Mouse (Mus musculus): Measurements from ENCODE around the gene Chil1. TPM values are rescaled to one million over a fixed set of nuclear protein-coding genes. Genes with fewer than 3 reads are reported as not detected.

The Chil1 gene
- polyA plus RNA-seq, 1 experiment: not detected

- H3K9me3 ChIP-seq (ENCODE audit: control insufficient read depth, low read length): no peaks in the 10 kb centered on the region
Observed at GRCm38 (mm10) chr1:134219608-134220007, 37.6 kb downstream of the Chil1 start.

GRCm38 (mm10) chr1:134221172-134221571 lies 39.2 kb downstream of the Chil1 start:
- no peaks in the 10 kb centered on the region for H3K4me1 ChIP-seq (ENCODE audit: control insufficient read depth)
- no peaks in the 10 kb centered on the region for H3K27me3 ChIP-seq (ENCODE audit: control insufficient read depth)
- no peaks in the 10 kb centered on the region for H3K9me3 ChIP-seq (ENCODE audit: control insufficient read depth, low read length)

More at GRCm38 (mm10) chr1:134219608-134220007, 37.6 kb downstream of the Chil1 start:
- TF ChIP-seq TAL1 (IDR thresholded peaks at IDR 0.05; ENCODE audit: low read length) (no peak), GATA1 (IDR thresholded peaks at IDR 0.05; ENCODE audit: low read length) (no peak)
- Histone ChIP-seq H3K4me3 (replicated peaks) (no peak overlapping the region), H3K27me3 (ENCODE audit: control insufficient read depth) (no peaks in the 10 kb centered on the region), H3K36me3 (ENCODE audit: control insufficient read depth) (no peaks in the 10 kb centered on the region), H3K4me1 (ENCODE audit: control insufficient read depth) (no peaks in the 10 kb centered on the region)

GRCm38 (mm10) chr1:134222122-134223055 lies 40.4 kb downstream of the Chil1 start:
- Histone ChIP-seq H3K36me3 (ENCODE audit: control insufficient read depth) (no peaks in the 10 kb centered on the region), H3K9me3 (ENCODE audit: control insufficient read depth, low read length) (no peaks in the 10 kb centered on the region), H3K27me3 (ENCODE audit: control insufficient read depth) (no peaks in the 10 kb centered on the region), H3K4me1 (ENCODE audit: control insufficient read depth) (no peaks in the 10 kb centered on the region), H3K4me3 (replicated peaks) (no peak overlapping the region)
- TF ChIP-seq TAL1 (IDR thresholded peaks at IDR 0.05; ENCODE audit: low read length): no peak
- TF ChIP-seq GATA1 (IDR thresholded peaks at IDR 0.05; ENCODE audit: low read length): no peak

More at GRCm38 (mm10) chr1:134221172-134221571, 39.2 kb downstream of the Chil1 start:
- Histone ChIP-seq H3K4me3 (replicated peaks) (no peak overlapping the region), H3K36me3 (ENCODE audit: control insufficient read depth) (no peaks in the 10 kb centered on the region)
- TF ChIP-seq TAL1 (IDR thresholded peaks at IDR 0.05; ENCODE audit: low read length): no peak
- no peak for TF ChIP-seq GATA1 (IDR thresholded peaks at IDR 0.05; ENCODE audit: low read length)

GRCm38 (mm10) chr1:134224649-134225227 lies 42.8 kb downstream of the Chil1 start:
- H3K4me3 ChIP-seq (replicated peaks): no peak overlapping the region
- no peaks in the 10 kb centered on the region for H3K9me3 ChIP-seq (ENCODE audit: control insufficient read depth, low read length)
- no peaks in the 10 kb centered on the region for H3K27me3 ChIP-seq (ENCODE audit: control insufficient read depth)
- no peaks in the 10 kb centered on the region for H3K4me1 ChIP-seq (ENCODE audit: control insufficient read depth)
- H3K36me3 ChIP-seq (ENCODE audit: control insufficient read depth): no peaks in the 10 kb centered on the region
- TF ChIP-seq GATA1 (IDR thresholded peaks at IDR 0.05; ENCODE audit: low read length) (no peak), TAL1 (IDR thresholded peaks at IDR 0.05; ENCODE audit: low read length) (no peak)

GRCm38 (mm10) chr1:134225375-134225774 lies 43.4 kb downstream of the Chil1 start:
- no peaks in the 10 kb centered on the region for H3K36me3 ChIP-seq (ENCODE audit: control insufficient read depth)
- H3K9me3 ChIP-seq (ENCODE audit: control insufficient read depth, low read length): no peaks in the 10 kb centered on the region
- no peaks in the 10 kb centered on the region for H3K4me1 ChIP-seq (ENCODE audit: control insufficient read depth)
- TF ChIP-seq TAL1 (IDR thresholded peaks at IDR 0.05; ENCODE audit: low read length) (no peak), GATA1 (IDR thresholded peaks at IDR 0.05; ENCODE audit: low read length) (no peak)
- H3K27me3 ChIP-seq (ENCODE audit: control insufficient read depth): no peaks in the 10 kb centered on the region
- no peak overlapping the region for H3K4me3 ChIP-seq (replicated peaks)

- no peak overlapping the region for H3K4me3 ChIP-seq (replicated peaks)
- no peaks in the 10 kb centered on the region for H3K27me3 ChIP-seq (ENCODE audit: control insufficient read depth)
- no peaks in the 10 kb centered on the region for H3K36me3 ChIP-seq (ENCODE audit: control insufficient read depth)
- no peaks in the 10 kb centered on the region for H3K9me3 ChIP-seq (ENCODE audit: control insufficient read depth, low read length)
- TF ChIP-seq TAL1 (IDR thresholded peaks at IDR 0.05; ENCODE audit: low read length) (no peak), GATA1 (IDR thresholded peaks at IDR 0.05; ENCODE audit: low read length) (no peak)
- no peaks in the 10 kb centered on the region for H3K4me1 ChIP-seq (ENCODE audit: control insufficient read depth)
Observed at GRCm38 (mm10) chr1:134226739-134227138, 44.8 kb downstream of the Chil1 start.

GRCm38 (mm10) chr1:134229806-134230575 lies 48.0 kb downstream of the Chil1 start:
- Histone ChIP-seq H3K4me1 (ENCODE audit: control insufficient read depth) (no peaks in the 10 kb centered on the region), H3K27me3 (ENCODE audit: control insufficient read depth) (peaks cover 20% of the 10 kb centered on the region), H3K36me3 (ENCODE audit: control insufficient read depth) (no peaks in the 10 kb centered on the region), H3K9me3 (ENCODE audit: control insufficient read depth, low read length) (no peaks in the 10 kb centered on the region), H3K4me3 (replicated peaks) (no peak overlapping the region)
- TF ChIP-seq TAL1 (IDR thresholded peaks at IDR 0.05; ENCODE audit: low read length): no peak
- TF ChIP-seq GATA1 (IDR thresholded peaks at IDR 0.05; ENCODE audit: low read length): no peak

- Histone ChIP-seq H3K4me1 (ENCODE audit: control insufficient read depth) (no peaks in the 10 kb centered on the region), H3K36me3 (ENCODE audit: control insufficient read depth) (no peaks in the 10 kb centered on the region), H3K27me3 (ENCODE audit: control insufficient read depth) (peaks cover 27% of the 10 kb centered on the region), H3K4me3 (replicated peaks) (no peak overlapping the region), H3K9me3 (ENCODE audit: control insufficient read depth, low read length) (no peaks in the 10 kb centered on the region)
- TF ChIP-seq TAL1 (IDR thresholded peaks at IDR 0.05; ENCODE audit: low read length): no peak
- no peak for TF ChIP-seq GATA1 (IDR thresholded peaks at IDR 0.05; ENCODE audit: low read length)
Observed at GRCm38 (mm10) chr1:134230638-134231228, 48.8 kb downstream of the Chil1 start.
